Mouse (Mus musculus) E14TG2a.4 (cell line): Measurements from ENCODE around the gene Epb41l5.

Source experiments
- H3K27me3 ChIP-seq: 2 replicates; pipeline ENCODE4 v1.6.1; 2014; ENCODE audit warnings: low read length, control low read depth; ENCODE audit not compliant: insufficient read depth
- H3K36me3 ChIP-seq: 2 replicates; pipeline ENCODE4 v1.6.1; 2014; ENCODE audit warnings: low read length, control low read depth; ENCODE audit not compliant: insufficient read depth
- H3K4me1 ChIP-seq: replicated peaks from 2 replicates; pipeline ENCODE4 v1.6.1; 2014; ENCODE audit warnings: low read depth, low read length, control low read depth
- H3K4me3 ChIP-seq: replicated peaks from 2 replicates; pipeline ENCODE4 v1.5.1; 2014; ENCODE audit warnings: mild to moderate bottlenecking, low read length
- H3K9me3 ChIP-seq: 2 replicates; pipeline ENCODE4 v1.6.1; 2014; ENCODE audit warnings: low read length, control low read depth
- CTCF ChIP-seq: conservative IDR thresholded peaks from 2 replicates; pipeline ENCODE4 v1.5.1; 2014; ENCODE audit warnings: low read length
- NANOG ChIP-seq: IDR thresholded peaks from 2 replicates; pipeline ENCODE4 v1.6.1; 2014; ENCODE audit warnings: borderline replicate concordance, low read length, mixed read lengths
- POU5F1 ChIP-seq: IDR thresholded peaks from 2 replicates; pipeline ENCODE4 v1.6.1; 2014; ENCODE audit warnings: low read length, borderline replicate concordance

The Epb41l5 gene

DNA sequence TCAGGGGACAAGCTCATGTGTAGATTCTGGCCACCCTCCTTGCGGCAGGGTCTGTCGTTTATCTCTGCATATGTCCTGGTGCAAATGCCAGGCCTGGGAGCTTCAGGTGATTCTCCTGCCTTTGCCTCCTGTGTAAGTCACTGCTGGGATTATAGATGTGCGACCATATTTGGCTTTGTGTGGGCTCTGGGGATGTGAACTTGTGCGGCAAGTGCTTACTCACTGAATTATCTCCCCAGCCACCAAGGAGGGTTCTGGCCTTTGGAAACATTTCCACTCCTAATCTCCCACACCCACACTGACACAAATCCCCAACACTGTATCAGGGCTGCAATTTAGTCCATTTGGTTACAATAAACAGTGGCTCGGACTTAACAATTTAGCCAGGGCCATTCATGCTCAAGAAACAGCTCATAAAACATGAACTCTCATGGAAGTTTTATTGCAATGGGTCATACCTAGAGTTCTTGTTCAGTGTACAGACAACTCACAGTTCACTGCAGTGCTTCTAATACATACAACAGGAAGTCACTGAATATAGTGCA is 104.1 kb downstream of the Epb41l5 start:
- TF ChIP-seq NANOG (no peak), CTCF (no peak), POU5F1 (no peak)
- Histone ChIP-seq H3K27me3 (no peaks in the 10 kb centered on the region), H3K4me1 (peaks cover 15% of the 10 kb centered on the region), H3K36me3 (peaks cover 52% of the 10 kb centered on the region), H3K4me3 (no peak overlapping the region), H3K9me3 (no peaks in the 10 kb centered on the region)

DNA sequence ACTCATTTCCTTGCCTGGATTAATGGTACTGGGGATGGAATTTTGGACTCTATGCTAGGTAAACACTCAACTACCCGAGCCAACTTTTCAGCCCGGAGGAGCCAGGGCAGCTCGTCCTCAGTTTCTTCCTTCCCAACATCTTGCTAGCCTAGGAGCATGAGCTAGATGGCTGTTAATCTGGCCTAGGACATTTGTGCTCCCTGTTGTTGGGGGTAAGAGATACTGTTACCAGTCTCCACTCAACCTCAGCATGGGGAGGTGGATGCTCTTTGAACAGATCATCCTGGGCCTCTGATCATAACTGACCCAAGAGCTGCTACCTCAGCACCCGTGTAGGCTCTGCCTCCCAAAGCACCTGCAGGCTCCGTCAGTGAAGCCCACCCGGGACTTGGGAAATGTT is 105.5 kb downstream of the Epb41l5 start:
- no peak overlapping the region for H3K4me3 ChIP-seq
- TF ChIP-seq POU5F1 (no peak), NANOG (no peak), CTCF (no peak)
- no peaks in the 10 kb centered on the region for H3K9me3 ChIP-seq
- H3K4me1 ChIP-seq: peaks cover 18% of the 10 kb centered on the region
- H3K36me3 ChIP-seq: peaks cover 49% of the 10 kb centered on the region
- H3K27me3 ChIP-seq: no peaks in the 10 kb centered on the region

DNA sequence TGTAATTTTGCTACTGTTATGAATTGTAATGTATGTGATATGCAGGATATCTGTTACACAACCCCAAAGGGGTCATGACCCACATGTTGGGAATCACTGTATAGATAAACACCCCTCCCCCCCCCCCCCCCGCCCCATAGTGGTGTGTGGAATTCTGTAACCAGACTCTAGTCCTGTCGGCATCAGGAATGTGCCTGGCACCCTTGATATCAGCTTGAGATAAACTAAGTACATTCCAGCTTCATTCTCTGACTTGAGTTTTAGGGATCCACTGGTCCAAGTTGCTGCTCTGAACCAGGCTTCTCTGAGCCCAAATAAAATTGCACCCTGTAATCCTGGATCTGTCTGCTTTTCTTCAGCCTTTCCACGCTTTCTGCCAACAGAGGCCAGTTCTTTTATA is 107.2 kb downstream of the Epb41l5 start:
- H3K27me3 ChIP-seq: no peaks in the 10 kb centered on the region
- H3K4me3 ChIP-seq: no peak overlapping the region
- peaks cover 28% of the 10 kb centered on the region for H3K4me1 ChIP-seq
- H3K9me3 ChIP-seq: no peaks in the 10 kb centered on the region
- peaks cover 32% of the 10 kb centered on the region for H3K36me3 ChIP-seq
- TF ChIP-seq POU5F1: no peak
- no peak for TF ChIP-seq NANOG

DNA sequence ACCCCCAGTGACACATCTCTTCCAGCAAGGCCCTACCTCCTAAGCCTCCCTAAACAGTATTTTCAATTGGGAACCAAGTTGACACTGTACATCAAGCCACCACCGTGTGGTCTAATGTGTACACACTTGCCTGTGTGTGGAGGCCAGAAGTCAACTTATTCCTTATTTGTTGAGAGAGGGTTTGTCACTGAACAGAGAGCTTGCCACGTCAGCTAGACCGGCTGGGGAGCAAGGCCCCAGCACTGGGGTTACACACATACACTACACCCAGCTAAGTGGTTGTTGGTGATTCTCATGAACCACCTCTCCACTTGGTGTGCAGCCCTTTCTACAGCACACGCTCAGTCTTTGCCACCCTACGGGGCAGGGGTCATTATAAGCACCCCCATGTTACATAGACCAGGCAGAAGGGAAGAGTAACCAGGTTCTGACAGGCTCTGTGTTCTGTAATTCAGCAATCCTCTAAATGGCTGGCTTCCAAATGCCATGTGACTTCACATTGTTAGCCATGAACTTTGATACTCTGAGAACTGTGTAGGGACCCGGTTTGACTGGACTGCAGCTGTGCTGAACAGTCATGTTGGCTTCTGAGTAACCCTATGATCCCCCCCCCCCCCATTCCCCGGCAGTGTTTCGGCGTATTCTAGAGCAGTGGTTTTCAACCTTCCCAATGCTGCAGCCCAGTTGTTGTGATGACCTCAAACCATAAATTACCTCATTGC is 107.8 kb downstream of the Epb41l5 start:
- TF ChIP-seq NANOG (no peak), POU5F1 (no peak), CTCF (no peak)
- no peaks in the 10 kb centered on the region for H3K27me3 ChIP-seq

DNA sequence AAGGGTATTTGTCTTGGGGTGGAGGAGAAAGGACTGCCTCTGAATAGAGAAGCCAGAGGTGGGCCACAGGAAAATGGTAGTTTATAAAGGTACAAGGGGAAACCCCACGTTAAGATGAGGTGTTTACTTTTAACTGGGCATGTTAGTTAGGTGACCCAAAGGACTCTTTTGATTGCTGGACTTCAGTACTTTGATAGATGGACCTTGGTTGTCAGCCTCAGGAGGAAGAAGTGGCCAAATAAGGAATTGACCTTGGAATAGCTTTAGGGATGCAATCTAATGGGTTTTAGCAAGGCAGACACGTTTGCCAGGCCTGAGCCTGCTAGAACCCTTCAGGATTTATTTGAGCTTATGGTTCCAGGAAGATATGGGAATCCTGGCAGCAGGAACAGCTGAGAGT is 109.5 kb downstream of the Epb41l5 start:
- Histone ChIP-seq H3K4me3 (no peak overlapping the region), H3K4me1 (peaks cover 28% of the 10 kb centered on the region), H3K27me3 (no peaks in the 10 kb centered on the region), H3K9me3 (no peaks in the 10 kb centered on the region), H3K36me3 (peaks cover 22% of the 10 kb centered on the region)
- no peak for TF ChIP-seq CTCF
- TF ChIP-seq POU5F1: no peak
- TF ChIP-seq NANOG: no peak

More for the DNA sequence above, 107.8 kb downstream of the Epb41l5 start:
- peaks cover 28% of the 10 kb centered on the region for H3K4me1 ChIP-seq
- no peaks in the 10 kb centered on the region for H3K9me3 ChIP-seq
- peaks cover 28% of the 10 kb centered on the region for H3K36me3 ChIP-seq
- no peak overlapping the region for H3K4me3 ChIP-seq

DNA sequence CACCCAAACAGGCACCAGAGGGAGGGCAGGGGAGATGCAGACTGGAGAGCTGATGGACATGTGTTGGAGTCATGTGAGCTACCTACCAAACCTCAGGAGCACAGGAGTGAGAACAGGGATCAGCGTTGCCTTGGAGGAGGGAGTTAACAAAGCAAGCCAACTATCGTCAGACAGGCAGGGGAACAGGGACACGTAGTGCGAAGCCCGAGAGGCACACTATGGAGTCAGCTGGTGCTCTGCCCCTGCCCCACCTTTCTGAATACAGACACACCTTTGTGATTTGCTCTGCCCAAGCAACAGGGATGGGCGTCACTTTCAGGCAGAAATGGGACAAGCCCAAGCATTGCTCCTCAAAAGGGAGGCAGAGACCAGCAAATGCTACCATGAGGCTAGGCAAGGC is 111.1 kb downstream of the Epb41l5 start:
- H3K9me3 ChIP-seq: no peaks in the 10 kb centered on the region
- TF ChIP-seq CTCF (no peak), POU5F1 (no peak), NANOG (no peak)
- 0 out of 2 replicates have a peak, but pooled peaks cover 3% of the 10 kb centered on the region for H3K27me3 ChIP-seq
- H3K36me3 ChIP-seq: peaks cover 6% of the 10 kb centered on the region
- H3K4me1 ChIP-seq: peaks cover 35% of the 10 kb centered on the region
- no peak overlapping the region for H3K4me3 ChIP-seq

DNA sequence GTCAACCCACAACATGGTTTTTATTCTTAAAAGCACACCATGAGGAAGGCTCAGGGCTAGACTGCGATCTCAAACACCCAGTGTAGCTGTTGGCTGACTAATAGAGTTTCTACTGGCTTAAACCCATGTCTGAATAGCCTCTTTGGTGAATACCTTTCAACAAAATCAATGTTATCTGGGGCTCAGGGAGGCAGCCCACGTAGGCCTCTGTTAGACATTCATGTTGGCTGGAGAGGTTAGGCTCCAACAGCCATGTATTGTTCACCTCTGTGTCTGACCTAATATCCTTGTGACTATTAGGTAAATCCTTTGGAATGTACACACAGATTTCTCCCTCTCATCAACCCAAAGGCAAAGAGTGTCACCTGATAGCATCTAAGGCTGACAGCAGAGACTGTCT is 112.7 kb downstream of the Epb41l5 start:
- Histone ChIP-seq H3K4me3 (no peak overlapping the region), H3K27me3 (0 out of 2 replicates have a peak, but pooled peaks cover 3% of the 10 kb centered on the region), H3K9me3 (no peaks in the 10 kb centered on the region), H3K36me3 (no peaks in the 10 kb centered on the region), H3K4me1 (peaks cover 39% of the 10 kb centered on the region)
- TF ChIP-seq CTCF: no peak
- TF ChIP-seq POU5F1: no peak
- no peak for TF ChIP-seq NANOG

DNA sequence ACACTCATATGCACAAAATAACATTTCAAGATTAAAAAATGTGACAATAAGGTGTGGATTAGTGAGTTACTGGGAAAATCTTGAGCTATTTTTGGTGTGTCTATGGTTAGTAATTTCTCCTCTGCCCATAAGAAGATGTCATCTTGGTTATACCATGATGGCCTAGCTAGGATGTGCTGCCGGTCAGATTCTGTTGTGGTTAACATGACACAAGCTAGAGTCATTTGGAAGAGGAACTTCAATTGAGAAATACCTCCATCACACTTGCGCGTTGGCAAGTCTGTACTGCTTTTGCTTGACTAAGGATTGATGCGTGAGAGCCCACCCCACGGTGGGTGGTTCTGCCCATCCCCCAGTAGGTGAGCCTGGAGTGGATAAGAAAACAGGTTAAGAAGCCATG is 114.5 kb downstream of the Epb41l5 start:
- Histone ChIP-seq H3K4me3 (no peak overlapping the region), H3K27me3 (0 out of 2 replicates have a peak, but pooled peaks cover 3% of the 10 kb centered on the region), H3K9me3 (peaks cover under 1% of the 10 kb centered on the region; the same call in 1 of the 2 replicates), H3K36me3 (peaks cover 7% of the 10 kb centered on the region), H3K4me1 (peaks cover 38% of the 10 kb centered on the region)
- TF ChIP-seq POU5F1: no peak
- no peak for TF ChIP-seq NANOG
